Mouse (Mus musculus) midbrain, embryonic 11.5 days (tissue): ENCODE data around the gene Arpc1b. TPM values are rescaled to one million over a fixed set of nuclear protein-coding genes. Genes with fewer than 3 reads are reported as not detected.
A peak's percentile ranks its signal among the peaks of the same experiment; 100 is the strongest.
"Not testable (repeated sequence)": the region's sequence is repeated elsewhere in the genome, so short reads cannot be mapped to it uniquely, and the experiment has no call there.

ENCODE experiments used
- ATAC-seq: fragments of 200-750 bp; cut with Nextera tagmentation; 2 replicates; pipeline ENCODE4 v1.8.0; 2017; ENCODE audit warnings: moderate TSS enrichment, moderate library complexity; ENCODE audit not compliant: low FRiP score
- DNase-seq: peaks from one replicate; pipeline ENCODE4 v3.0.0; 2015; ENCODE audit warnings: low spot score; ENCODE audit errors: missing footprints
- H3K27ac ChIP-seq: fragments of 300-500 bp; sonication (generic); 2 replicates; pipeline ENCODE4 v1.5.1; 2014; ENCODE audit warnings: low read depth, low read length
- H3K27me3 ChIP-seq: fragments of 300-500 bp; sonication (generic); 2 replicates; pipeline ENCODE4 v1.6.1; 2014; ENCODE audit warnings: mild to moderate bottlenecking, low read length, moderate library complexity, mixed read lengths; ENCODE audit not compliant: control insufficient read depth, insufficient read depth
- H3K36me3 ChIP-seq: fragments of 300-500 bp; sonication (generic); 2 replicates; pipeline ENCODE4 v1.6.1; 2014; ENCODE audit warnings: mild to moderate bottlenecking, low read length, moderate library complexity, mixed read lengths; ENCODE audit not compliant: control insufficient read depth, insufficient read depth
- H3K4me1 ChIP-seq: fragments of 300-500 bp; sonication (generic); 2 replicates; pipeline ENCODE4 v1.6.1; 2014; ENCODE audit warnings: low read length; ENCODE audit not compliant: control insufficient read depth, insufficient read depth
- H3K4me2 ChIP-seq: fragments of 300-500 bp; sonication (generic); 2 replicates; pipeline ENCODE4 v1.6.1; 2014; ENCODE audit warnings: mild to moderate bottlenecking, moderate library complexity
- H3K4me3 ChIP-seq: fragments of 300-500 bp; sonication (generic); 2 replicates; pipeline ENCODE4 v1.5.1; 2014; ENCODE audit warnings: low read depth, low read length
- H3K9ac ChIP-seq: fragments of 300-500 bp; sonication (generic); 2 replicates; pipeline ENCODE4 v1.6.1; 2014; ENCODE audit warnings: low read length
- H3K9me3 ChIP-seq: fragments of 300-500 bp; sonication (generic); 2 replicates; pipeline ENCODE4 v1.6.1; 2016; ENCODE audit warnings: low read length; ENCODE audit not compliant: control insufficient read depth
- WGBS: fragments of 180-500 bp; shearing (Covaris S2); extraction: QIAGEN DNeasy Blood & Tissue Kit; methylation state at CpG from one replicate; pipeline ENCODE4 v1.1.7; 2014; 5-methylcytosine and 5-hydroxymethylcytosine counted together
- polyA plus RNA-seq: library from polyadenylated mRNA; unstranded; fragments of >200 nt; fragmentation: Nextera tagmentation; extraction: Ambion mirVana; gene quantifications from 2 replicates; pipeline ENCODE4 v1.2.1, GENCODE M21; 2014

Arpc1b gene
- polyA plus RNA-seq, 1 experiment from 2014 or later: 48.3 TPM

DNA sequence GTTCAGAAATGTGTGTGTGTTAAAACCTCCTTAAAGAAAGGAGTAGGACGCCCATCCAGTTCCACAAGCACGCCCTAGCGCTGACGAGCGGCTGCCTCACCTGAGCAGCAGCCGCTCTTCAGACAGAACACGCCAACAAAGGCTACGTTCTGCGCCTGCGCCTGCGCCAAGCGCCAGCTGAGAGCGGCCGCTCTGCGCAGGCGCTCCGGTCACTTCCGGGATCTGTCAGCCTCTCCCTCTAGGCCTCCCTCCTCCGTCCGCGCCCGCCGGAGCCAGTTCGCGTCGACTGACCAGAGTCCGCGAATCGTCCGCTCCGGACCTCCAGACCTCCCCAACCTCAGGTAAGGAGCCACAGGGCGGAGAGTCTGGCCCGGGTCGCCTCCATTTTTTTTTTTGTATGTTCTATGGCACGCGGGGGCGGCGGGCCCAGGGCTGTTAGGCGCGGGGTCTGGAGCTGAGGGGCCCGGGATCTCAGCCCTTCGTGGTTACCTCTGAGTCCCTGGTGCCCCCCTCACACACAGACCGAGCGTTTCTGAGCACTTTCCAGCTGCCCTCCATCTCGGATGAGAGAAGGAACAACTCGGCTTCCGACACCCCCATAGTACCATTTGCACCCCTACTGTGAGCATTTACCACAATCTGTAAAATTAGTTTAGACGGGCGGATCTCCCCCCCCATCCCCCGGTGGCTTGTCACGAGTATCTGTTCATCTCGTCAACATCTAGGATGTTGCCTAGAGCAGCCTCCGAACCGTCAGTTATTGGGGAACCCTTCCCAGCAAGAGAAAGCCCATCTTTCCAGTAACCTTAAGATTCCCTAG, 30.2 kb upstream of the Arpc1b start, which contains the start of the genes Arpc1a and Kpna7:
Gene Arpc1a, plus strand, starts transcription at position 199 of the 820 bp plus-strand sequence.
Gene Kpna7, minus strand, starts transcription at position 399 of the 820 bp plus-strand sequence.
- peak within 1 kb of the TSS; percentile 84 for H3K9ac ChIP-seq
- H3K36me3 ChIP-seq: no peaks in the 10 kb centered on the region
- H3K4me2 ChIP-seq: peak within 1 kb of the TSS; percentile 92
- H3K27ac ChIP-seq: peak within 1 kb of the TSS; percentile 56; the same call in 1 of the 2 replicates
- H3K9me3 ChIP-seq: no peaks in the 10 kb centered on the region
- H3K4me3 ChIP-seq: peak within 1 kb of the TSS; percentile 85
- WGBS: under 1% methylated on average over 52 of the region's 54 CpGs
- peaks cover 10% of the 10 kb centered on the region for H3K4me1 ChIP-seq
- peak; percentile 100 for DNase-seq
- H3K27me3 ChIP-seq: no peaks in the 10 kb centered on the region
- ATAC-seq: peak; percentile 96

DNA sequence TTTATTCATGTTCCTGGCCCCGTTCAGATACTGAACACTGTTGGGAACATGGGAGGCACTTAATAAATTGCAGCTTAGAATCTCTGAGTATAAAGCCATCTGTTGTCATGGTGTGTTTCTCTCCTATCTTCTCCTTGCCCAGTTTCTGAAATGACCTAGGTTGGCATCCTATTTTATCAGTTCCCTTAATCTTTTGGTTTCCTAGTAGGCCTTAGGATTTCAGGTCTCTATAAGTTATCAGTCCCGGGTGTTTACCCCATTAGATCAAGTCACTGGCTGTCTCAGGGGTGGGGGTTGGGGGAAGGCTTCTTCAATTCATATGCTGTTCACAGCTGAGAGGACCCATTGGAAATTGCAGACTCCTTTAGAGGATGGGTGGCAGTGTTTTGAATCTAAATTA, 29.2 kb upstream of the Arpc1b start:
- H3K9ac ChIP-seq: peak overlapping the region; percentile 84

DNA sequence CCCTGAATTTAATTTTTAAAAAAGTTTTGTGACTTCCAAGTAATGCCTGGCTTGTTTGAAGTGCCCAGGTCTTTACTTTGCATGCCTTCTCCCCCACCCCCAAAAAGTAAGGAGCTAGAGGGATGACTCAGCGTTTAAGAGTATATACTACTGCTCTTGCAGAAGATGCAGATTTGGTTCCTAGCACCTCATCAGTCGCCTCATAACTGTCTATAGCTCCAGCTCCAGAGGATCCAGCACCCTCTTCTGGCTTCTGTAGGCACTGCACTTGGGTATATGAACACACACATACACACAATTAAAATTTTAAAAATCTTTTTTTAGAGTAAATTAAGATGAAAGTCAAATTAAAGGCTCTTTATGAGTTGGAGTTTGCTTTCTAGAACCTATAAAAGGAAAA, 25.8 kb upstream of the Arpc1b start:
- WGBS: 97% methylated on average over 2 of the region's 2 CpGs
- Histone ChIP-seq H3K4me1 (peaks cover 10% of the 10 kb centered on the region), H3K4me2 (no peak overlapping the region), H3K9ac (no peak overlapping the region), H3K9me3 (no peaks in the 10 kb centered on the region), H3K4me3 (no peak overlapping the region), H3K27ac (no peak overlapping the region), H3K27me3 (no peaks in the 10 kb centered on the region), H3K36me3 (peaks cover 15% of the 10 kb centered on the region)
- ATAC-seq: no peak
- DNase-seq: no peak

More for the DNA sequence above, 29.2 kb upstream of the Arpc1b start:
- ATAC-seq: no peak
- no peaks in the 10 kb centered on the region for H3K27me3 ChIP-seq
- peak overlapping the region; percentile 85 for H3K4me3 ChIP-seq
- H3K36me3 ChIP-seq: no peaks in the 10 kb centered on the region
- H3K27ac ChIP-seq: no peak overlapping the region
- H3K9me3 ChIP-seq: no peaks in the 10 kb centered on the region
- H3K4me2 ChIP-seq: peak overlapping the region; percentile 92
- H3K4me1 ChIP-seq: peaks cover 10% of the 10 kb centered on the region
- DNase-seq: no peak
- 84% methylated on average over 2 of the region's 2 CpGs for WGBS

DNA sequence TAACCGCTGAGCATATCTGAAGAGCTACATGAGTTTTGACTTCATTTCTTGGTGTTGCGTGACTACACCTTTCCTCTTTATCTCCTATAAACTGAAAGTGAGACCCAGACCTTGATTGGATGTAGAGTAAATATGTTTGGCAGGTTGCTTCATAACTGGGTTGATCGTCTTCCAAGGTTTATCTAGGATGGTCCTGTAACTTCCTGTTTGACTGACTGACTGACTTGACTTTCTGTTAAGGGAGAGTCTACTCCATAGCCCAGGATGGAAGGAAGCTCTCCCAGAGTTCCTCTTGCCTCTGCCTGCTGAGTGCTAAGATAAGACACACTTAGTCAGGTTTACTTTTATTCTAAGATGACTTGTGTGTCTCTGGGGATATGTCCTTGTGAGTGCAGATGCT, 24.1 kb upstream of the Arpc1b start:
- no peaks in the 10 kb centered on the region for H3K27me3 ChIP-seq
- 89% methylated on average over 3 of the region's 3 CpGs for WGBS
- no peak for ATAC-seq
- H3K4me1 ChIP-seq: peaks cover 3% of the 10 kb centered on the region; the same call in 1 of the 2 replicates
- H3K36me3 ChIP-seq: peaks cover 20% of the 10 kb centered on the region
- no peak overlapping the region for H3K4me2 ChIP-seq
- H3K27ac ChIP-seq: no peak overlapping the region
- H3K4me3 ChIP-seq: no peak overlapping the region
- no peaks in the 10 kb centered on the region for H3K9me3 ChIP-seq
- H3K9ac ChIP-seq: no peak overlapping the region
- DNase-seq: no peak

DNA sequence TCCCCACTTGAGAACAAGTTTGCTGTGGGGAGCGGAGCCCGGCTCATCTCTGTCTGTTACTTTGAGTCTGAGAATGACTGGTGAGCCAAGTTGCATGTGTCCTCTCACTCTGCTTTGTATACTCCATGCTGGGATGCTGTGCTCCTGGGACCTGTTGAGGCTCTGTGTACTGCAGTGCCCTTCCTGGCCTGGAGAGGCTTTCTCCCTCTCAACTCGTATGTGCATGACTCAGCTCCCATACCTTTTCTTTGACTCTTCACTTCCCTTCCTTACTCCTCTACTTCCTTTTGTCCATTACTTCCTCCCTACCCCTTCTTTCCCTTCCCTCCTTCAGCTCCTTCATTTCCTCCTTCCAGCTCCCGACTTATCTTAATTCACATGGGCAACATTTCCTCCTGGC, 17.8 kb upstream of the Arpc1b start:
- H3K27ac ChIP-seq: no peak overlapping the region
- ATAC-seq (no peak), DNase-seq (no peak)
- H3K4me2 ChIP-seq: no peak overlapping the region
- H3K9me3 ChIP-seq: no peaks in the 10 kb centered on the region
- no peak overlapping the region for H3K9ac ChIP-seq
- no peak overlapping the region for H3K4me3 ChIP-seq
- 91% methylated on average over 4 of the region's 4 CpGs for WGBS
- peaks cover 37% of the 10 kb centered on the region for H3K36me3 ChIP-seq
- no peaks in the 10 kb centered on the region for H3K27me3 ChIP-seq
- H3K4me1 ChIP-seq: no peaks in the 10 kb centered on the region

DNA sequence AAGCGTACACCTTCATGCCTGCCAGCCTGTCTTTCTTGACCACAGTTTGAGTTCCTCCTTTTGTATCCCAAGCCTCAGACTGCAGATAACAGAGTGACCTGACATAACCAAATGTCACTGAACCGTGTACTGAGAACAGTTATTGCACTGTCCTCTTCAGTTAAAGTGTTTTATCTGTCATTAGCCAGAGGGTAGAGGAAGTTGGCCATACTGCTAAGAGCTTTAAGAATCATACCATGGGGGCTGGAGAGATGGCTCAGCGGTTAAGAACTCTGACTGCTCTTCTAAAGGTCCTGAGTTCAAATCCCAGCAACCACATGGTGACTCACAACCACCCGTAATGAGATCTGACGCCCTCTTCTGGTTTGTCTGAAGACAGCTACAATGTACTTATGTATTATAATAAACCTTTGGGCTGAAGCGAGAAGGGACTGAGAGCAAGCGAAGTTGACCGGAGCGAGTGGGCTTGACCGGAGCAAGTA, 15.6 kb upstream of the Arpc1b start:
- WGBS: 93% methylated on average over 10 of the region's 10 CpGs
- Histone ChIP-seq H3K9ac (no peak overlapping the region), H3K36me3 (peaks cover 30% of the 10 kb centered on the region), H3K4me2 (no peak overlapping the region), H3K27ac (no peak overlapping the region), H3K9me3 (no peaks in the 10 kb centered on the region), H3K4me1 (no peaks in the 10 kb centered on the region), H3K27me3 (no peaks in the 10 kb centered on the region), H3K4me3 (no peak overlapping the region)
- no peak for DNase-seq
- no peak for ATAC-seq

DNA sequence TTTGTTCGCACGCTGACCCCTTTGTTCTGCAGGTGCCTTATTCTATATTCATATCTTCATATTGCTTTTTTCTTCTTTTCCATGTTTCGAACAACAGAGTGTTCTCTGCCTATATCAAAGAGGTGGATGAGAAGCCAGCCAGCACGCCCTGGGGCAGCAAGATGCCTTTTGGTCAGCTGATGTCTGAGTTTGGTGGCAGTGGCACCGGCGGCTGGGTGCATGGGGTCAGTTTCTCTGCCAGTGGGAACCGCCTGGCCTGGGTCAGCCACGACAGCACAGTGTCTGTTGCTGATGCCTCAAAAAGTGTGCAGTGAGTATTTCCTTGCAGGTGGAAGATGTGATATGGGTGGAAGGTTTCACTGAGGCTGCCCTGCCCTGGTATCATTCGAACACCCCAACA, 13.1 kb upstream of the Arpc1b start:
- Histone ChIP-seq H3K27ac (no peak overlapping the region), H3K4me2 (no peak overlapping the region), H3K27me3 (no peaks in the 10 kb centered on the region), H3K4me3 (no peak overlapping the region), H3K4me1 (no peaks in the 10 kb centered on the region), H3K9ac (no peak overlapping the region), H3K36me3 (peaks cover 32% of the 10 kb centered on the region), H3K9me3 (no peaks in the 10 kb centered on the region)
- DNase-seq (no peak), ATAC-seq (no peak)
- WGBS: 94% methylated on average over 9 of the region's 9 CpGs

DNA sequence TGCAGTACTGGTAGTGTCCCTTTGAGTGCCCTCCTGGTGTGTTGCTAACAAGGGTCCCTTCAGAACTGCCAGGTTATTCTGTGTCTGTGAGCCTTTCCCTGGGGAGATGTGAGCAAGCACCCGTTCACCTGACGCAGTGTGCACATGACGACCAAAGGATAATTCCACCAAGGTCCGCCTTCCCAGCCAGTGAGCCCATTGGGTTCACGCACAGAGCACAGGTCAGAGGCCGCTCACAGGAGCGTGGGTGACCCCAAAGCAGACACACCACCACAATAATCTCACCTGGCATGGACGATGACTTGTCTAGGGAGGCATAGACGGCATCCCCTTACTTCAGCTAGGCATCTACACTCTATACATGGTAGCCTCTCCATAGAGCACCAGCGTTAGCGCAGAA, 12.6 kb upstream of the Arpc1b start:
- not testable (repeated sequence) for H3K4me2 ChIP-seq, H3K4me3 ChIP-seq, H3K27me3 ChIP-seq, DNase-seq, ATAC-seq, H3K9ac ChIP-seq, H3K4me1 ChIP-seq, H3K27ac ChIP-seq, H3K9me3 ChIP-seq
- H3K36me3 ChIP-seq: peaks cover 29% of the 10 kb centered on the region
- WGBS: 95% methylated on average over 11 of the region's 11 CpGs

DNA sequence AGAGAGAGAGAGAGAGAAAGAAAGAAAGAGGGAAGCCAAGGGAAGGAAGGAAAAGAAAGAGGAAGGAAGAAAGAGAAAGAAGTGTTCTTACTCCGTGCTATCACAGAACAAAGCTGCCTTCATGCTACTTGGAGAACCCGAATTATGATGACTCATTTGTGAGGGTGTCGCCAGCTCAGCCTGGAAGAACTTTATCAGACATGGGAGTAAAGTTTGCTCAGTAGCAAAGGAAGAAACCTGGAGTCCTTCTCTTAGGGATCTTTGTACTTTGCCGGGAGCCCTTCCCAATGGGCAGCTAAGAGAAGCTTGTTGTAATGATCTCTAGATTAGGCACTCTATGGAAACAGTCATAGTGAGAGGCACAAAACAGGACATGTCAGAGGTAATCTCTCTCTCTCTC, 11.3 kb upstream of the Arpc1b start:
- Histone ChIP-seq H3K4me1 (no peaks in the 10 kb centered on the region), H3K4me2 (no peak overlapping the region), H3K27me3 (no peaks in the 10 kb centered on the region), H3K9ac (no peak overlapping the region), H3K9me3 (no peaks in the 10 kb centered on the region), H3K36me3 (peaks cover 26% of the 10 kb centered on the region), H3K27ac (no peak overlapping the region), H3K4me3 (no peak overlapping the region)
- 90% methylated on average over 4 of the region's 4 CpGs for WGBS
- DNase-seq (no peak), ATAC-seq (no peak)
